Mouse (Mus musculus): Measurements from ENCODE around the gene Lrrc63. TPM values are rescaled to one million over a fixed set of nuclear protein-coding genes. Genes with fewer than 3 reads are reported as not detected.
"Not testable (repeated sequence)": the region's sequence is repeated elsewhere in the genome, so short reads cannot be mapped to it uniquely, and the experiment has no call there.

The Lrrc63 gene
- polyA plus RNA-seq, 1 experiment = not detected

- WGBS = 82% methylated on average over 8 of the region's 8 CpGs
- no peak overlapping the region for H3K4me3 ChIP-seq (replicated peaks; ENCODE audit: control insufficient read depth, low read depth, low read length)
- TF ChIP-seq POLR2A (IDR thresholded peaks at IDR 0.05; ENCODE audit: borderline replicate concordance, control insufficient read depth, low read depth, low read length) (no peak), CTCF (IDR thresholded peaks at IDR 0.05; ENCODE audit: control insufficient read depth, insufficient read depth, low read length) (no peak)
- no peaks in the 10 kb centered on the region; the same call in 1 of the 2 replicates for H3K4me1 ChIP-seq (ENCODE audit: control insufficient read depth, insufficient read depth, low read length)
- H3K27ac ChIP-seq (ENCODE audit: control insufficient read depth, insufficient read depth, low read depth, low read length, poor library complexity) = no peak overlapping the region
Measured at GRCm38 (mm10) chr14:75154481-75154880, 23.8 kb upstream of the Lrrc63 start.

- 45% methylated on average over 3 of the region's 3 CpGs for WGBS
- Histone ChIP-seq H3K4me1 (ENCODE audit: control insufficient read depth, insufficient read depth, low read length) (peaks cover 1% of the 10 kb centered on the region; the same call in 1 of the 2 replicates), H3K27ac (ENCODE audit: control insufficient read depth, insufficient read depth, low read depth, low read length, poor library complexity) (no peak overlapping the region), H3K4me3 (replicated peaks; ENCODE audit: control insufficient read depth, low read depth, low read length) (no peak overlapping the region)
- no peak for TF ChIP-seq CTCF (IDR thresholded peaks at IDR 0.05; ENCODE audit: control insufficient read depth, insufficient read depth, low read length)
- TF ChIP-seq POLR2A (IDR thresholded peaks at IDR 0.05; ENCODE audit: borderline replicate concordance, control insufficient read depth, low read depth, low read length) = no peak
Measured at GRCm38 (mm10) chr14:75151146-75151545, 20.5 kb upstream of the Lrrc63 start.

- TF ChIP-seq POLR2A (IDR thresholded peaks at IDR 0.05; ENCODE audit: borderline replicate concordance, control insufficient read depth, low read depth, low read length) (no peak), CTCF (IDR thresholded peaks at IDR 0.05; ENCODE audit: control insufficient read depth, insufficient read depth, low read length) (no peak)
- H3K27ac ChIP-seq (ENCODE audit: control insufficient read depth, insufficient read depth, low read depth, low read length, poor library complexity) = no peak overlapping the region
- H3K4me1 ChIP-seq (ENCODE audit: control insufficient read depth, insufficient read depth, low read length) = peaks cover 1% of the 10 kb centered on the region; the same call in 1 of the 2 replicates
- 55% methylated on average over 2 of the region's 2 CpGs for WGBS
- H3K4me3 ChIP-seq (replicated peaks; ENCODE audit: control insufficient read depth, low read depth, low read length) = no peak overlapping the region
Measured at GRCm38 (mm10) chr14:75150653-75151052, 20.0 kb upstream of the Lrrc63 start.

- 4% methylated on average over 9 of the region's 9 CpGs for WGBS
- no peak overlapping the region for H3K4me3 ChIP-seq (replicated peaks; ENCODE audit: control insufficient read depth, low read depth, low read length)
- H3K27ac ChIP-seq (ENCODE audit: control insufficient read depth, insufficient read depth, low read depth, low read length, poor library complexity) = no peak overlapping the region
- peaks cover 1% of the 10 kb centered on the region; the same call in 1 of the 2 replicates for H3K4me1 ChIP-seq (ENCODE audit: control insufficient read depth, insufficient read depth, low read length)
- TF ChIP-seq CTCF (IDR thresholded peaks at IDR 0.05; ENCODE audit: control insufficient read depth, insufficient read depth, low read length) (no peak), POLR2A (IDR thresholded peaks at IDR 0.05; ENCODE audit: borderline replicate concordance, control insufficient read depth, low read depth, low read length) (no peak)
Measured at GRCm38 (mm10) chr14:75148229-75148628, 17.5 kb upstream of the Lrrc63 start.

GRCm38 (mm10) chr14:75147706-75148105, 17.0 kb upstream of the Lrrc63 start:
- WGBS = 3% methylated on average over 2 of the region's 2 CpGs

GRCm38 (mm10) chr14:75139225-75139624, 8.5 kb upstream of the Lrrc63 start:
- Histone ChIP-seq H3K4me1 (ENCODE audit: control insufficient read depth, insufficient read depth, low read length) (peaks cover 2% of the 10 kb centered on the region; the same call in 1 of the 2 replicates), H3K27ac (ENCODE audit: control insufficient read depth, insufficient read depth, low read depth, low read length, poor library complexity) (peak overlapping the region; percentile 61; the same call in 1 of the 2 replicates), H3K4me3 (replicated peaks; ENCODE audit: control insufficient read depth, low read depth, low read length) (no peak overlapping the region)
- 77% methylated on average over 2 of the region's 2 CpGs for WGBS
- no peak for TF ChIP-seq POLR2A (IDR thresholded peaks at IDR 0.05; ENCODE audit: borderline replicate concordance, control insufficient read depth, low read depth, low read length)
- TF ChIP-seq CTCF (IDR thresholded peaks at IDR 0.05; ENCODE audit: control insufficient read depth, insufficient read depth, low read length) = no peak

More at GRCm38 (mm10) chr14:75147706-75148105, 17.0 kb upstream of the Lrrc63 start:
- not testable (repeated sequence) for H3K4me1 ChIP-seq (ENCODE audit: control insufficient read depth, insufficient read depth, low read length); H3K4me3 ChIP-seq (replicated peaks; ENCODE audit: control insufficient read depth, low read depth, low read length); H3K27ac ChIP-seq (ENCODE audit: control insufficient read depth, insufficient read depth, low read depth, low read length, poor library complexity)

GRCm38 (mm10) chr14:75138503-75138902, 7.8 kb upstream of the Lrrc63 start:
- TF ChIP-seq POLR2A (IDR thresholded peaks at IDR 0.05; ENCODE audit: borderline replicate concordance, control insufficient read depth, low read depth, low read length) = no peak
- no peak for TF ChIP-seq CTCF (IDR thresholded peaks at IDR 0.05; ENCODE audit: control insufficient read depth, insufficient read depth, low read length)

GRCm38 (mm10) chr14:75136119-75136966, 5.7 kb upstream of the Lrrc63 start:
- TF ChIP-seq CTCF (IDR thresholded peaks at IDR 0.05; ENCODE audit: control insufficient read depth, insufficient read depth, low read length) = no peak
- H3K4me3 ChIP-seq (replicated peaks; ENCODE audit: control insufficient read depth, low read depth, low read length) = peak overlapping the region; percentile 33
- 15% methylated on average over 25 of the region's 25 CpGs for WGBS
- no peak overlapping the region for H3K27ac ChIP-seq (ENCODE audit: control insufficient read depth, insufficient read depth, low read depth, low read length, poor library complexity)
- H3K4me1 ChIP-seq (ENCODE audit: control insufficient read depth, insufficient read depth, low read length) = peaks cover 3% of the 10 kb centered on the region; the same call in 1 of the 2 replicates

More at GRCm38 (mm10) chr14:75138503-75138902, 7.8 kb upstream of the Lrrc63 start:
- Histone ChIP-seq H3K4me1 (ENCODE audit: control insufficient read depth, insufficient read depth, low read length) (peaks cover 2% of the 10 kb centered on the region; the same call in 1 of the 2 replicates), H3K27ac (ENCODE audit: control insufficient read depth, insufficient read depth, low read depth, low read length, poor library complexity) (peak overlapping the region; percentile 82), H3K4me3 (replicated peaks; ENCODE audit: control insufficient read depth, low read depth, low read length) (no peak overlapping the region)
- 68% methylated on average over 10 of the region's 10 CpGs for WGBS

All from bone marrow, adult 2 months (tissue).